Mouse (Mus musculus) kidney, postnatal 4 days (tissue): ENCODE data around the gene Fyb.
A peak's percentile ranks its signal among the peaks of the same experiment; 100 is the strongest.

ENCODE experiments used
- DNase-seq, 2 experiments: peaks; one replicate each; pipeline ENCODE4 v3.0.0; 2021; ENCODE audit warnings: mixed read lengths in 2 of 2

Fyb gene

GRCm38 (mm10) chr15:6666072-6666471 lies 143.4 kb downstream of the Fyb start:
- DNase-seq: no peak

GRCm38 (mm10) chr15:6668793-6669437 lies 146.3 kb downstream of the Fyb start:
- DNase-seq: no peak

- DNase-seq: no peak
Observed at GRCm38 (mm10) chr15:6678479-6678878, 155.8 kb downstream of the Fyb start.

- DNase-seq: peak; percentile 26 to 27
Observed at GRCm38 (mm10) chr15:6702164-6702563, 179.5 kb downstream of the Fyb start.

- no peak for DNase-seq
Observed at GRCm38 (mm10) chr15:6705351-6705901, 182.8 kb downstream of the Fyb start.

GRCm38 (mm10) chr15:6707551-6707935 lies 184.9 kb downstream of the Fyb start:
- peak; percentile 75 to 84 for DNase-seq

GRCm38 (mm10) chr15:6707936-6708525 lies 185.4 kb downstream of the Fyb start, which contains the start of gene Rictor:
Rictor (plus strand) TSS chr15:6708379.
- peak; percentile 92 to 95 for DNase-seq

GRCm38 (mm10) chr15:6708526-6709441 lies 186.1 kb downstream of the Fyb start:
- peak; percentile 60 to 65 for DNase-seq

- DNase-seq: no peak
Observed at GRCm38 (mm10) chr15:6709618-6710017, 187.0 kb downstream of the Fyb start.

GRCm38 (mm10) chr15:6710341-6710740 lies 187.7 kb downstream of the Fyb start:
- no peak for DNase-seq

- DNase-seq: no peak
Observed at GRCm38 (mm10) chr15:6711226-6711625, 188.6 kb downstream of the Fyb start.
